Mouse (Mus musculus) ovary, postnatal 36 days (tissue): Measurements from ENCODE around the gene Lrfn1.
"Not testable (repeated sequence)": the region's sequence is repeated elsewhere in the genome, so short reads cannot be mapped to it uniquely, and the experiment has no call there.

ENCODE experiments used
- DNase-seq: peaks from one replicate; pipeline ENCODE4 v3.0.0; 2022; ENCODE audit warnings: low spot score, mixed read lengths

Lrfn1 gene

DNA sequence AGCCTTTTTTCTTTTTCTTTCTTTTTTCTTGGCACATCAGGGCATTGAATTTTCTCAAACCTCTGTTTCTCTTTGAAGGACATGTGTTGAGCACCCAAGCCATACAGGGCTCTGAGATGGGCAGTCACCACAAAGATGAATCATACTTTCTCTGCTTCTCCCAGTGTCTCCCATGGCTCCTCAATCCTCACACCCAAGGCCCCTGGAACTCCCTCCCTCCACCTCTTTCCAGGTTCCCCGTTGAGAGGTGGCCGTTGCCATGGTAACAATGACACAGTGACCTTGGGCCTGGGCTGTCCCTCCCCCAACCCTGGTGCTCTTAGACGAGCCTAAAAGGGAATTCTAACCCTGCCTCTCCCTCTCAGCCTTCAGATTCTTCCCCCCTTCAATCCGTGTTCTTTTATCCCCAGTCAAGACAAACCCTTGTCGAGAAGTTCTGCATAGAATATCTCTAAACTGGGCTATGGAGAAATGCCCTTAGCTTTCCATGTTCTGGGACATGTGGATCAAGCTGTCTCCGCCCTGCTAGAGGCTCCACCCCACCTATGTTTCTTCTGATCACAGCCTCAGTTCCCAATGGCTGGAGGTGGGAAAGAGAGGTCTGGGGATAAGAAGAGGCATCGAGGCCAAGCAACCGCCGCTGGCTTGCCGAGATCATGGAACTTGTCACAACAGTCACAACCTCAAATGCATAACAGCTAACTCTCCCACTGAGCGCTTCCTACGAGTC, 4.5 kb upstream of the Lrfn1 start:
- peak; percentile 35 for DNase-seq

DNA sequence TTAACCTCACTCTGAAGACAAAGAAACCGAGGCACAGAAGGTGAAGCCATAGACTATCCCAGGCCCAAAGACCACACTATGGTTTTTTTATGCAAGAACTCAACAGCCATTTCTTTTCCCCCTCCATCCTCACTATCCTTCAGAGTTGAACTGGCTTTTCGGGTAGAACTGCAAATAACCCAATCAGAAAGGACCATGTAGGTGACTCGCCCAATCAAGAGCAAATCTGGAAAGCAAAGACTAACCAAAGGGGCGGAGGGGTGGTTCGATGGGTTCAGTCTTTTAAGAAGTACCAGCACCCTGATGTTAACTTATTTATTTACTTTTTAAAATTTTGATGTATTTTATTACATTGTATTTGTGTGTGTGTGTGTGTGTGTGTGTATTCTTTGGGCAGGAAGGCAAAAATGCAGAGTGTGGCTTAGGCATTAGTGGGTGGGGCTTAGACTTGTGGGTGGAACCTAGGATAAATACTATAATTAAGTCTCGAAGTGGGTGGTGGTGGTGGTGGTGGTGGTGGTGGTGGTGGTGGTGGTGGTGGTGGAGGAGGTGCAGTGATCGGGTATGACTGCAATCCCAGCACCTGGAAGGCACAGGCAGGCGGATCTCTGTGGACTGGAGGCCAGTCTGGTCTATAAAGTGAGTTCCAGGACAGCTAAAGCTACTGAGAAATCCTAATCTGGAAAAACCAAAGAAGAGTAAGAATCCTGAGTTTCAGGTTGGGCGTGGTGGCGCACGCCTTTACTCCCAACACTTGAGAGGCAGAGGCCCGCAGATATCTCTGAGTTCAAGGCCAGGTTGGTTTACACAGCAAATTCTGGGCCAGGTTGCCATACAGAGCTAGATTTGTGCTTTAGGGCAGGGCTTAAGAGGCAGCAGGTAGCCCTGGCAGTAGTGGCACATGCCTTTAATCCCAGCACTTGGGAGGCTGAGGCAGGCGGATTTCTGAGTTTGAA, 3.6 kb upstream of the Lrfn1 start:
- DNase-seq: no peak

DNA sequence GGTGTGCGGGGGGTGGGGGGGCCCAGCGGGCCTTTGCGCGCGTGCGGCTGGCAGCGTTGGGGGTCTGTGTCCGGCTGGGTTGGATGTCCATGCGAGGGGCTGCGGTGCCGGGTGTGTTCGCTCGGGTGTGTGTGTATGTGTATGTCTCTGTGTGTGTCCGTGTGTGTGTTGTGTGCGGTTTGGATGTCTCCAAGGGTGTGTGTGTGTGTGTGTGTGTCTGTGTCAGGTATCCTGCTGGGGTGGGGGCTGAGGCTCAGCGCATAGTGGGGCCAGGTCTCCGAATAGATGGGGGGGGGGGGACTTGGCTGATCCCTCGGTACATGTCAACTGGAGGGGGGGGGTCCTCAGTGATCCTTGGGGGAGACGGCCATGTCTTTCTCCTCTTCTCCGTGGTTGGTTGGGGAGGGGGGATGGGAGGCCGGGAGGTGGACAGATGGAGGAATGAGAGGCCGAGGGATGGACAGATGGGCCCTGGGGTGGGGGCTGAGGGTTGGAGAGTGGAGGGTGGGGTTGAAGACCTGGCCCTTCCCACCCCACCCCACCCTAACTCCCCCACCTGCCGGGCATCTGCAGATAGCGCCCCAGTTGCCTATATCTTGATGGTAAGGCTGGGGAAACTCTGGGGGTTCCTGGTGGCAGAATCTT, 703 bp downstream of the Lrfn1 start:
- no peak for DNase-seq

DNA sequence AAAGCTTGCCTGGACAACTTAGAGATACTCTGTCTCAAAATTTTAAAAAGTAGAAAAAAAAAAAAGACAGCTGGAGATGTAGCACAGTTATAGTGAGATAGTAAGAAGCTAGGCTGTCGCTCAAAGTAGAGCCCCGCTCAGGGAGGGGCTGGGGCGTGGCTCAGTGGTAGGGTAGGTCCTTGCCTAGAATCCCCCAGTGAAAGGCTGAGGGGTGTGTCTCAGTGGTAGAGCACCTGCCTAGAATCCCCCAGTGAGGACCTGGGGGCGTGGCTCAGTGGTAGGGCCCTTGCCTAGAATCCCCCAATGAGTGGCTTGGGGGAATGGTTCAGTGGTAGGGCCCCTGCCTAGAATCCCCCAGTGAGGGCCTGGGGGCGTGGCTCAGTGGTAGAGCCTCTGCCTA, 8.6 kb downstream of the Lrfn1 start:
- no peak for DNase-seq

DNA sequence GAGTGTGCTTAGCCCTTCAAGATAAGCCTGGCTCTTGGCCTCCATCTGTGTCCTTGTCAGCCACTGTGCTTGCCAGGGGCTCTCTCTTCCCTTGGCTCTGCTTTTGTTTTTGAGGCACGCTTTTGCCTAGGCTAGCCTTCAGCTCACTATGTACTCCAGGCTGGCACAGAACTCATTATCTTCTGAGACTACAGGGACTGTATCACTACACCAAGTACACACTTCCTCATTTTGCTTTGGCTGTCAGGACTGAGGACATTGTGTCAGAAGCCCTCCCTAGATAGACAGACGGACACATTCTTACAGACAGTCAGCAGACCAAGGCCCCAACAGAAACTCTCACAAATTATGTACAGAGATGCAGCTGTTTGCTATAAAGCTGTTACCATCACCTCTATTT, 11.0 kb downstream of the Lrfn1 start:
- DNase-seq: no peak

DNA sequence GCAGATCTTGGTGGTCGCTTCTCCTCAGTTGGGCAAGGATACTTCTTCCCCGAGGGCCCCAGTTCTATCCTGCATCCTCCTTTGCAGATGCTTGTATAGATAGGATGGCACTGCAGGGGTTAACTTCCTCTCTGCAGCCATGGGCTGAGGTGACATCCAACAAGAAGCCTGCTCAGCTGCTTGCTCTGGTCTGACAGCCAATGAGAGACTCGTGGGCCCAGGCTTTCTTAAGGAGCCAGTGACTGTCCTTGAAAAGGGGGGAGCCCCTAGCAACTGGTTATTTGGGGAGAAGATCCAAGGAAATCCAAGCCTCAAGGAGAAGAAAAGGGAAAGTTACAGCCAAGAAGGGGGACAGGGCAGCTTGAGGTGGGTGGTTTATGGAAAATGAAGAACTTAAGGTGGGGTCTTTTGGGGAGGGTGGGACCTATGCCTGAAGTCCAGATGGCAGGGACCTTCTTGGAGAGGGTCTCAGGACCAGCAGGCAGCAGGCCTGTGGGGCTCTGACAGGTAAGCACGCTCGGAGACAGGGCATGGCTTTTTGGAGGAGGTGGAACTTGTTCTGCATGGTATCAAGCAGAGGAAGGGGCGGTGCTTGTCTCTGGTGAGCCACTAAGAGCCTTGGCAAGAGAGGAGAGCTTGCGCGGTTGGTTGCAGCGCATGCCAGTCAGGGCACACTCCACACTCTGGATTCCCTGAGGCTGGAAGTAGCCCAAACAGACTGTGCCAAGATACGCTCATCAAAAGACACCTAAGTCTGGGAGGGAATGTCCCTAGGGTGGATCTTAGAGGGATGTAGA, 12.8 kb downstream of the Lrfn1 start:
- peak; percentile 63 for DNase-seq

DNA sequence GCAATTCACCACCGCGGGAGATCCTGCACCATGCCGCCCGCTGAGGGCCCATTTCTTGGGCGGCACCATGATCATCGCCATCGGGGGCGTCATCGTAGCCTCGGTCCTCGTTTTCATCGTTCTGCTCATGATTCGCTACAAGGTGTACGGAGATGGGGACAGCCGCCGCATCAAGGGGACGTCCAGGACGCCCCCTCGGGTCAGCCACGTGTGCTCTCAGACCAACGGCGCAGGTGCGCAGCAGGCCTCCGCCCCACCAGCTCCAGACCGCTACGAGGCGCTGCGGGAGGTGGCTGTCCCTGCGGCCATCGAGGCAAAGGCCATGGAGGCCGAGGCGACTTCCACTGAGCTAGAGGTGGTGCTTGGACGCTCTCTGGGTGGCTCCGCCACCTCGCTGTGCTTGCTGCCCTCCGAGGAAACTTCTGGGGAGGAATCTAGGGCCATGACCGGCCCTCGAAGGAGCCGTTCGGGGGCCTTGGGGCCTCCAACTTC, 15.0 kb downstream of the Lrfn1 start:
- no peak for DNase-seq

DNA sequence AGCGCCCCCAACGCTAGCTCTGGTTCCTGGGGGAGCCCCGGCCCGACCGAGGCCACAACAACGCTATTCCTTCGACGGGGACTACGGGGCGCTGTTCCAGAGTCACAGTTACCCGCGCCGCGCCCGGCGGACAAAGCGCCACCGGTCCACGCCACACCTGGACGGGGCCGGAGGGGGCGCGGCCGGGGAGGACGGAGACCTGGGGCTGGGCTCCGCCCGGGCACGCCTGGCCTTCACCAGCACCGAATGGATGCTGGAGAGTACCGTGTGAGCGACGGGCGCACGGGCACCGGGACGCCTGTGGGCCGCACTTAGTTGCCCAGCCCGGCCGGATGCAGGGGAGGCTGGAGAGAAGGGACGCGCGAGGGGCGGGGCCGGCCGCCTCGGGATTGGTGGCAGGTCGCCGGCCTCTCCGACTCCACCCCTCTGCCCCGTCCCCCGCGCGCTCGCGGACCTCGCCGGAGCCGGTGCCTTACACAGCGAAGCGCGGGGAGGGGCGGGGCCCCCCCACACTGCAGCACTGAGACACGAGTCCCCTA, 15.5 kb downstream of the Lrfn1 start:
- DNase-seq: peak; percentile 69

DNA sequence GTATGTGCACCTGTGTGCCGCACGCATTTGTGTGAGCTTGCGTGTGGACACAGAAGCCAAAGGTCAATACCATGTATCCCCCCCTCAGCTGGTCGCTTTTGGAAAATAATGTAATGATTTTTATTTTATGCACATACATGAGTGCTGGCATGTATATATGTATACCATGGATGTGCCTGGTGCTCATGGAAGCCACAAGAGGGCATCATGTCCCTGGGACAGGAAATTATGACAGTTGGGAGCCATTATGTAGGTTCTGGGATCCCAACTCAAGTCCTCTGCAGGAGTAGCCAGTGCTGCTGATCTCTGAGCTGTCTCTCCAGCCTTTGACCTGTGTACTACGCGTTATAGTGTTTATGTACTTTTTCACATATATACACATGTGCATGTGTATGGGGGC, 24.4 kb downstream of the Lrfn1 start:
- no peak for DNase-seq

DNA sequence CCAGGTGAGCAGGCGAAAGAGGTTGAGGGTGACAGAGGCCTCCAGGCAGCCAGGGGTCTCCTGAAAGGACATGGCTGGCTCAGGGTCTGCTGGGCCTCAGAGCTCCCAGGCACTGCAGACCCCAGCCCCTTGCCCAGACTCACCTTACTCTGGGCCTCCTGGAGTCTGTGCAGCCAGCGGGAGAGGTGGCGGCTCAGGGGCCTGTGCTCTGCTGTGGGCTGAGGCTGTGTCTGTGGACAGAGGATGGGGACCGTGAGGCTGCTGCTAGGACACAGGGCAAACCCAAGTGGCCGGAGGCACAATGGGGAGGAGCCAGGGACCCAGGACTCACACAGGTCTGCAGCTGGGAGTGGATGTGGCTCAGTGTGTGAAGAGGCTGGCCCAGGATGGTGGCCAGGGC, 25.6 kb downstream of the Lrfn1 start:
- DNase-seq: no peak

DNA sequence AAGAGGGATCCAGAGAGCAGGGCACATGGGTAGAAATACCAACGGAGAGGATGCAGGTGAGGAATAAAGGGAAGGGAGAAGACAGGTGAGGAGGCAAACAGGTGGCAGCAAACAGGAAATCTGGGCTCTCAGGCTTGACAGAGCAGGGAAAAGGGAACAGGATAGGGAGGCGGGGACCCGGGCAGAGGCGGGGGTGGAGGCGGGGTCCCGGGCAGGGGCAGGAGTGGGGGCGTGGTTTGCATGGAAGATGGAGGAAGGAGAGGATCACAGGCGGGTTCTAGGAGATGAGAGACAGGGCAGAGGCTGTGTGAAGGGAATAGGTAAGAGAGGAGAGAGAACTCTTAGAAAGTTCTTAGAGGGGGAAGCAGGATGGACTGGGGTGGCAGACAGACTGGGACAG, 27.1 kb downstream of the Lrfn1 start:
- no peak for DNase-seq

DNA sequence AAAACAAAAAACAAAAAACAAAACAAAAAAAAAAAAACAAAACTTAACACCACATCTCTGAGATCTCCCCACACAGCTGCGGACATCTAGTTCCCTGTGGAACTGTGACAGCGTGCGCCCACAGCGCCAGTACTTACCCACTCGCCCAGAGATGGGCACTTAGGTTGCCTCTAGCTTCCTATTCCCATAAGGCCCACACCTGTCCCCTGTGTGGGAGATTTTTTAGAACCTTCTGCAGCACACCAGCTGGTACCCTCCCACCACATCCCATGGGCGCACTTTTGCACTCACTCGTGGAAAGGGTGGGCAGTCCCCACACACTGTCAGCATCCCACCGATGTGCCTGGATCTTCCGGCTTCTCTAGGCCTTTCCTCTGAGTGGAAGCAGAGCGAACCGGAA, 31.1 kb downstream of the Lrfn1 start:
- DNase-seq: no peak

DNA sequence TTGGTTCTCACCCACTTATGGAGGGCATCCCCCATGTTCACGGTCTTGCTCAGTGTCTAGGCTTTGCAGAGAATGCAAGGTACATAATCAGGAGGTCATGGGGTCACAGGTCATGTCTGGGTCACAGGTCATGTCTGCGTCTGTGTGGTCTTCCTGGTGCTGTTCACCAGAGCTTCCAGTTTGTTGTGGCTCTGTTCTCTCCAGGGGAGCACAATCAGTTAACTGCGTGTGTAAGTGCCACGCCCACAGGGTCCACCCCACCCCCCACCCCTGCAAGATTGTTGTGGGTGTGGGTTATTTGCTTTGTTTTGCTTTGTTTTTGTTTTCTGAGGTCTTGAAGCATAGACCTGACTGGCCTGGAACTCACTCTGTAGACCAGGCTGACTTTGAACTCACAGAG, 32.4 kb downstream of the Lrfn1 start:
- no peak for DNase-seq

DNA sequence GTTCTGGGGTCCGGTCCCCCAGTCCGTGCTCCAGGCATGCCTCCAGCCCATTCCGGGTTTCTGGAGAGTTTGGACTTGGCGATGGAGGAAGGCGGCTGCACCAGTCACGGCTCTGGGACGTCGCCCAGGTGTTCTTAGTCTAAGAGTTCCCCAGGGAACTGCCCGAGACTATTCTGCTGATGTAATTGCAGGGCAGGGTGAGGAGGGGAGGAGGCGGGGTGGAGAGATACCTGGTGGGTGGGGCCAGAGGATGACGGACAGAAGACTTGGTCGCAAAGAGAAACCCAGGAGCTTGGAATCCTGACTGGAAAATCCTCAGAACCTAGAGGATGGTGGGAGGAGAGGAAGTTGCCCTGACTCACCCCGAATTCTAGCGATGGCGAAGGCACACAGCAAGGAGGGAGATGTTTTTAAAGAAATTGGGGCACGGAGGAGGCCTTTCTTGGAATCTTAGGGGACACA, 36.3 kb downstream of the Lrfn1 start:
- DNase-seq: no peak

DNA sequence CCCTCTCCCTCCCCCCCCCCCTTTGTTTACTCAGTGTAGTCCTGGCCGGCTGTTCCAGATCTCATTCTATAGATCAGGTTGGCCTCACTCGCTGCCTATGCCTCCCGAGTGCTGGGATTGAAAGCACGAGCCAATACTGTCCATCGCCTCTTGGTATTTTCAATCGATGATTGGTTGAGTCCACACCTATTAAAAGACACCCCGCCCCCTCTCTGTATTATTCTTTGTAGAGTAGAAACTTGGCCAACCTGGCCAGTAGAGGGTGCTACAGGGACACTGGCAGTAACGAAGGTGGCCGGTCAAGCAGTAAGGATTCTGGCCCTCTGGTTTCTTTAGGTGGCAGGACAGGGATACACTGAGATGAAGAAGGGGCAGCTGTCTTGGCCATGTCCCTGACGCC, 38.6 kb downstream of the Lrfn1 start:
- peak; percentile 37 for DNase-seq

DNA sequence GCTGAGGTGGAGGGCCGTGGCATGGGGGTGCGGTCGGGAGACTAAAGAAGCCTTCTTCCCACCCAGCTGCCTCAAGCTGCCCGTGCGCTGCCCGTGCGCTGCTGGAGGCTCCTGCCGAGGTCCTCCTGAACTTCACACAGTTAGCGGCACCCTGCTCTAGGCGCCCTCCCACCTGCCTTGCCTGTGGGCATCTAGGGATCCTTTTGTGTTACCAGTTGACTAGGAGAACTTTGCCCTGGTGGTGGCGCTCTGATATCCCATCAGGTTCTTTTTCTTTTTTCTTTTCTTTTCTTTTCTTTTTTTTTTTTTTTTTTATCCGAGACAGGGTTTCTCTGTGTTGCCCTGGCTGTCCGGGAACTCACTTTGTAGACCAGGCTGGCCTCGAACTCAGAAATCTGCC, 39.1 kb downstream of the Lrfn1 start:
- DNase-seq: no peak

DNA sequence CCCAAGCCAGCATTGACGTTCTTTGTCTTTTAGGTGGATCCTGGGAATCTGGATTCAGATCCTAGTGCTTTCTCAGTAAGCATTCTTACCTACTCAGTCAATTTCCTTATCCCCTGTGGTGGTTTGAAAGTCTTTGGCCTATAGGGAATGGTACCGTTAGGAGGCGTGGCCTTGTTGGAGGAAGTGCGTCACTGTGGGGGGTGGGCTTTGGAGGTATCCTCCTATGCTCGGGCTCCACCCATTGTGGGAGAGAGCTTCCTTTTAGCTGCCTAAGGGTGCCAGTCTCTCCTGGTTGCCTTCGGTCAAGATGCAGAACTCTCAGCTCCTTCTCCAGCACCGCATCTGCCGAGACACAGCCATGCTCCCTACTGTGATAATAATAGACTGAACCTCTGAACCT, 40.5 kb downstream of the Lrfn1 start:
- no peak for DNase-seq

DNA sequence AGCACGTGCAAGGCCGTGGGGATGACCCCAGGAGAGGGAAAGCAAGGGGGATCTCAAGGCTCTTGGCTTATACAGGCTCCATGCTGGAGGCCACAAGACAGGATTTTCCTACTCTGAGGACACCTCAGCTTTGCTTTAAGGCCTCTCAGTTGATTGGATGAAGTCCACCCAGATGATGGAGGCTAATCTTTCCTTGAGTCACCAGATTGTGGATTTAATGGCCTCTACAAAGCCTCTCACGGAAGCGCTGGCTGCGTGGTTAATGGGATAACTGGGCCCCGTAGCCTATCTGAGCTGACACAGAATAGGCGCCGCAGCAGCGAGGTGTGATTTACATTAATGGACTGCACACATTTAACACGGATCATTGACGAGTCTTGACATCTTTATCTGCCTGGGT, 43.6 kb downstream of the Lrfn1 start:
- no peak for DNase-seq

DNA sequence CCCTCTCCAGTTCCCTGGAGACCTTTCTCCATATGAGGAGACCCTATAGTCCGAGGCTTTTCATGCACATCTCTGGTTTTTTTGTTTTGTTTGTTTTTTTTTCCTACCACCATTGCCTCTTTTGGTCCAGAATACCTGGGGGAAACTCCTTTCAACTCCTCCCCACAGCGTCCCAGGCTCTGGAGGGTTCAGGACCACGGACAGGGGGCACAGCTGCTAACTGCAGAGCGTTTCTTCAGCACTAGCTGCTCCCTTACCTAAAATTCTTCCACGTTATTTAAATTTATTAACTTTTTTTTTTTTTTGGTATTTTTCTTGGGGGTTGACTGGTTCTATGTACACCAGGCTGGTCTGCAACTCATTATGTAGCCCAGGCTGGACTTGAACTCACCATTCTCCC, 53.8 kb downstream of the Lrfn1 start:
- peak; percentile 29 for DNase-seq

DNA sequence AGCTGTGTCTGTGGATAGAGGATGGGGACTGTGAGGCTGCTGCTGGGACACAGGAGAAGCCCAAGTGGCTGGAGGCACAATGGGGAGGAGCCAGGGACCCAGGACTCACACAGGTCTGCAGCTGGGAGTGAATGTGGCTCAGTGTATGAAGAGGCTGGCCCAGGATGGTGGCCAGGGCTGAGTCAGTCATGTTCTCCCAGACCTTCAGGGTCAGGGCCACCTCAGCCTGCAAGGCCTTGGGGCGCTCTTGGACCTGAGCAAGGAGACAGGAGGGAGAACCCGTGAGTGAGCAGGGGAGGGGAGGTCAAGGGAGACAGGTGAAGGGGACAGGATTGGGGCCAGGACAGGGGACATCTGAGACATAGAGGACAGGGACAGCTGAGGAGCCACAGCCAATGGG, 57.3 kb downstream of the Lrfn1 start:
- DNase-seq: not testable (repeated sequence)

DNA sequence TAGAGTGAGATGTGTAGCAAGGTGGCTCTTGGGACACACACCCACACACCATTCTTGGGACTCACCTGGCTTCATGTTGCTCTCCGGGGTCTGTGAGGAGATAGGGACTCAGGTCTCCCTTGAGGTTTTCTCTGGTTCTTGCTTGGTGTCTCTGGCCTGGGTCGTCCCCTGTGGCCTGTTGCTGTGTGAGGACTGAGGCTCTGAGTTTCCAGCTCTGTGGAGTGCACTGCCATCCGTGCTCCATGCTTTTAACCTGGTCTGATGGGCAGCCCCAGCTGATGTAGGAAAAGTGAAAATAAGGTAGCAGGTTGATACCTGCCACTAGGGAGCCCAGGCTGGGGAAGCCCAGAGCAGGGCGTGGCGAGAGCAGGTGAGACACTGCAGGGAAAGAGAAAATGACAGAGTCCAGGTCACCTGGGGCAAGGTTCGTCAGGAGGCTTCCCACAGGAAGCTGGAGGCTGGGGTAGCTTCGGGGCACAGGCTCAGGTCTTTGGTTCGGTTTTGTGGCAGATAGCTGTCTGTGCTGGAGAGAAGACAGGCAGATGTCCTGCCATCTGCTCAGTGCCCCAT, 58.7 kb downstream of the Lrfn1 start, which contains the start of gene Ifnl2:
TSS of gene Ifnl2 (minus strand) at position 51 of the 570 bp plus-strand sequence.
- not testable (repeated sequence) for DNase-seq
